Mouse (Mus musculus) left cerebral cortex, adult 2 months (tissue): ENCODE measurements around the gene Elk4. TPM values are rescaled to one million over a fixed set of nuclear protein-coding genes. Genes with fewer than 3 reads are reported as not detected.

ENCODE experiments used
- DNase-seq, 2 experiments: peaks; one replicate each; pipeline ENCODE4 v3.0.0; 2021 to 2022; ENCODE audit warnings: low spot score in 2 of 2, mixed read lengths in 1 of 2; ENCODE audit errors: extremely low spot score in 1 of 2
- H3K27ac ChIP-seq: fragments of 200-600 bp; 2 replicates; pipeline ENCODE4 v1.8.1; 2022
- H3K4me3 ChIP-seq: fragments of 200-600 bp; 2 replicates; pipeline ENCODE4 v1.8.1; 2022
- CTCF ChIP-seq: fragments of 200-600 bp; IDR thresholded peaks from 2 replicates; pipeline ENCODE4 v1.8.1; 2022; ENCODE audit warnings: antibody characterized with exemption, mild to moderate bottlenecking, moderate library complexity
- intact Hi-C: fragments of 180-260 bp; cut with DNase I; formaldehyde crosslinking; loops from one replicate; pipeline ENCODE4 v1.15.1; 2025
- total RNA-seq, 2 experiments: library from RNA; stranded (reverse); gene quantifications; 2 replicates each; pipeline ENCODE4 v1.2.3; 2021

The Elk4 gene
- total RNA-seq, 2 experiments from 2014 or later: 55.7 to 57.8 TPM

DNA sequence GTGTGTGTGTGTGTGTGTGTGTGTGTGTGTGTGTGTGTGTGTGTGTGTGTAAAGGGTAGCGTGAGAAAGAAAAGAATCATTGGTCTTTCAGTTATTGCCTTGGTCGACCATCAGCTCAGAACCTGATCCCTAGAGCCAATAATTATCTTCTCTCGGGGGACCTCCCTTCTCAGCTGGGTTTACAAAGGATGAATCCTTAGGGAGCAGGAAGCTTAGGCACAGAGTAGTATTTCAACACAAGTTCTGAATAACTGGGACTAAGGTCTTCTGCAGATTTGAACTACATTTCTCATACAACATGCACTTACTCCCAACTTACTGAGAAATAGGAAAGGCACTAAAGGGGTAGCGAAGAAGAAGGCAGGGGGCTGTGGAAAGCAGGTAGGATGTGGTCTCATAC lies 17.9 kb upstream of the Elk4 start:
- H3K4me3 ChIP-seq: no peak overlapping the region
- TF ChIP-seq CTCF: no peak
- no peak overlapping the region for H3K27ac ChIP-seq
- no peak for DNase-seq
- intact Hi-C loops: no loop called here

DNA sequence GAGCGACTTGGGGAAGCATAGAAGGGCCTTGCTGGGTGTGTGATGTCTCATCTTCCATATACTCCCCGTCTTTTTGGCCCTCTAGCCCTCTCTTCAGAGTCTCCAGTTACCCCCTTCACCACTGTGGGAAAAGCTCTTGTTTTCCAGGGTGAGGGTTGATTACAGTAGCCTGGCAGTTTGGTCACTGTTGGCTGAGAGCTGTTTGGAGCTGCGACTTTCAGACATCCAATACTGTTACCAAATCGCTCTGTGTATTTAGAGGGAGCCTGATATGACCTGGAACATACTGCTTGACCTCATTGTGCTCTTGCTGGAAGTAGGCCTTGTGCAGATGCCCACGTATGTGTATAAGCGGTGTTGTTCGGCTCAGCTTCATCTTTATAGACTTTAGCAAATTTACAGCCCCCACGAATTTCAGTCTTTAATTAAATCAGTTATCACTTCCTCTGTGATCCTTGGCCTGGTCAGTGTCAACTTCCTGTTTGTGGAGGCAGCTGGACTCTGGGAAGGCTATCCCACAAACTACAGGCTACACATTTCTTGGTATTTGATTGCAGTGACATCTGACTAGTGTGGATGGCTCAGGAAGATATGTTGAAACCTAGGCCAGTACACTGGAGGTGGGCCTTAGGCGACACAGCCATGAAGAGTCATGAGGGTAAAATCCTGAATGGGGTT lies 17.2 kb upstream of the Elk4 start:
- DNase-seq: no peak
- intact Hi-C loops: no loop called here

DNA sequence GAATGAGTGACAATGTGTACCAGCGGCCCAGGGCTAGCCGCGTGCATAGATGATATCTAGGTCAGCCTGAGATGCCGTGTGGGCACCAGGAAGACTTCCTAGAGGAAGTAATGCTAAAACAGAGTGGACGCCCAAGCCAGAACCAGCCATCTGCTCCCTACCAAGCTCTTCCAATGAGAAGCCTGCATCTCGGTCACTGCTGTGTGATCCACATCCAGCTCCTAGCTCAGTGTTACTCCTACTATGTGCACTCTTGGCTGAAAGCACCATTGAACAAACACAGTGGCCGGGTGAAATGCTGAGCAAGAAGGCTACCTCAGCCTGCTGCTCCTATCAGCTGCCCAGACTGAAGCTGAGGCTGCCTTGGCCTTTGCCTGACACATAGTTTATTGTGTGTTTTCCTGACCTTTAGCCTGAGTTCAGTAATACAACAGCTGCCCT lies 14.8 kb upstream of the Elk4 start:
- TF ChIP-seq CTCF: no peak
- no peak overlapping the region for H3K4me3 ChIP-seq
- DNase-seq: no peak
- intact Hi-C loops: no loop called here
- no peak overlapping the region for H3K27ac ChIP-seq

More for the DNA sequence above, 17.2 kb upstream of the Elk4 start:
- no peak overlapping the region for H3K27ac ChIP-seq
- no peak overlapping the region for H3K4me3 ChIP-seq
- TF ChIP-seq CTCF: no peak

DNA sequence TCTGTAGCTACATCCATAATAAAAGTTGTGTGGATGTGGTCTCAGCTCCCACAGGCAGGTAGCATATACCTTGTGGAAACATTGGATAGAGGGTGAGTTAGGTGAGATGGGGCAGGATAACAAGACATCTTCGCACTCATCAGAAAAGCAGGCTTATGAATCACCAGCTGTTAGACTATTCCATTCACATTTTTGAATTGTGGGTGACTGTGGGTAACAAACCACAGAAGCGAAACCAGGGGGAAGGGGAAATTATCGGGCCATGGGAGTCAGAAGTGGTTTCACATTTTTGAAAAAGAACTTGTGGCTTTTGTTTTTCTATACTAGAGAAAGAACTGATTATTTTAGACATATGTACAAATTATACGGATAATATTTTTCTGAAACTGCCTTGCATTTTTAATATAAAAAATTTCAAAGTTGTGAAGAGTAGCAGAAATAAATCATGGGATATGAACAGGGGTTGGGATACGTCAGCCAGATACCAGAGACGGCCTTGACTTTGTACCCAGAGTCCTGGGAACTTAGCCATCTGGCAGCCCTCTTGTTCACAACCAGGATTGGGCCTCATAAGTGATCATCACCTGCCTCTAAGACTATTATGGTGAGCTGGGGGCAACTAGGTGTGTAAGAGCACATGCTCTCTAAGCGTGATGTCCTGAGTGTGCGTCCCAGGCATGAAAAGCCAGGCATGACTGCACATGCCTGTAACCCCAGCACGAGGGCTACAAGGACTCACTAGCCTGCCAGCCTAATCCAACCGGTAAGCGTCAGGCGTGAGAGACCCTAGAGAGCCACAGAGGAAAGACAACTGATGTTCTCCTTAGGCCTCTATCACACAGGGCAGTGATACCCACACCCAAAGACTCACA lies 14.0 kb upstream of the Elk4 start:
- DNase-seq: no peak
- intact Hi-C loops: no loop called here
- TF ChIP-seq CTCF: no peak
- Histone ChIP-seq H3K27ac (no peak overlapping the region), H3K4me3 (no peak overlapping the region)

- DNase-seq: peak in 1 of 2 experiments; percentile 44
- peak; percentile 80 for TF ChIP-seq CTCF
- Histone ChIP-seq H3K4me3 (no peak overlapping the region), H3K27ac (no peak overlapping the region)
- intact Hi-C loops: loop anchor here (1.0 kb wide), 2 partner anchors 51 to 121 kb away; no protein-coding TSS in a partner anchor
Measured at GRCm38 (mm10) chr1:131995062-131995461, 12.3 kb upstream of the Elk4 start.

GRCm38 (mm10) chr1:132000506-132000905 lies 6.9 kb upstream of the Elk4 start:
- intact Hi-C loops: no loop called here
- Histone ChIP-seq H3K27ac (no peak overlapping the region), H3K4me3 (no peak overlapping the region)
- no peak for DNase-seq
- TF ChIP-seq CTCF: peak; percentile 52

DNA sequence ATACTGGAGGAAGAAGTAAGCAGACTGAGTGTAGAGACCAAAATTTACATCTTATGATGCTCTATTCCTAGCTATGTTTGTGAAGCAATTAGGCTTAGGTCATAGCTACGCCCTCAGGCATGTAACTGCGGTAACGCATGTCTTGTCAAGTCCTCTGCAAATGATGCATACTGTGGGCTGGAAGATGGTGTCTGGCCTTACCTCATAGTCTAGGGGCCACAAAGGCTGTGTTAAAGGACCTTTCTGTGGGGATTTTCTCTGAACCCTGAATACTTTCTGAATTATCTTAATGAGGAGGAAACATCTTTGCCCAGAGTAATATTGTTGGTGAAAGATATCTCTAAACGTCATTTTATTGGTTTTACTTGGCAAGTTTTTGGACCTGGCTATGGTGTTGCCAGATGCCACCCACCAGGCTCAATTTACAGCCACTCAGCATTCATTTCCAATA lies 5.5 kb upstream of the Elk4 start:
- Histone ChIP-seq H3K4me3 (no peak overlapping the region), H3K27ac (no peak overlapping the region)
- TF ChIP-seq CTCF: no peak
- intact Hi-C loops: no loop called here
- DNase-seq: no peak

- Histone ChIP-seq H3K27ac (no peak overlapping the region), H3K4me3 (no peak overlapping the region)
- no peak for TF ChIP-seq CTCF
- intact Hi-C loops: no loop called here
- DNase-seq: no peak
Measured at GRCm38 (mm10) chr1:132003111-132003510, 4.3 kb upstream of the Elk4 start.

GRCm38 (mm10) chr1:132003817-132004216 lies 3.6 kb upstream of the Elk4 start:
- TF ChIP-seq CTCF: no peak
- DNase-seq: no peak
- Histone ChIP-seq H3K27ac (no peak overlapping the region), H3K4me3 (no peak overlapping the region)
- intact Hi-C loops: no loop called here

DNA sequence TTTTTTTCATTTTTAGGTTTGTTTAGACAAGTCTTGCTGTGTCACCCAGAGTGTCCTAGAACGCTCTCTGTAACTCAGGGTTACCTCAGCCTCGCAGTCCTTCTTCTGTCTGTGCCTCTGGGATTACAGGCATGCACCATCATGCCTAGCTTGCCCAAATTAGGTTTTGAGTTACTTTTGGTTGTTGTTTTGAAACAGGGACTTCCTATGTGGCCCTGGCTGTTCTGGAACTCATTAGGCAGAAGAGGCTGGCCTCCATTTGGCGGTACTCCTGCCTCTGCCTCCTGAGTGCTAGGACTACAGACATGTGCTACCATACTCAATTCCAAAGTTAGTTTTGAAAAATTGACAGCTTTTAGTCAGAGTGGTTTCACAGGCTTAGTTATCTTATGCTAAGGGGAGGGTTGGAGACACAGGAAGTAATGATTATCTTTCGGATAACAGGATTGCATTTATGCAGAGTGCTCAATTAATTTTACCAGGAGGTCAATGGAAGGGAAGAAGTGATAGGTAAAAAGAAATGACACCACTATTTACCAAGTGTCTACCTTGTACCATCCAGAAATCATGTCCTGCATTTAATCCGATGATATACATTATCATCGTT lies 2.7 kb upstream of the Elk4 start:
- no peak for DNase-seq
- no peak for TF ChIP-seq CTCF
- H3K4me3 ChIP-seq: no peak overlapping the region
- no peak overlapping the region for H3K27ac ChIP-seq
- intact Hi-C loops: no loop called here

DNA sequence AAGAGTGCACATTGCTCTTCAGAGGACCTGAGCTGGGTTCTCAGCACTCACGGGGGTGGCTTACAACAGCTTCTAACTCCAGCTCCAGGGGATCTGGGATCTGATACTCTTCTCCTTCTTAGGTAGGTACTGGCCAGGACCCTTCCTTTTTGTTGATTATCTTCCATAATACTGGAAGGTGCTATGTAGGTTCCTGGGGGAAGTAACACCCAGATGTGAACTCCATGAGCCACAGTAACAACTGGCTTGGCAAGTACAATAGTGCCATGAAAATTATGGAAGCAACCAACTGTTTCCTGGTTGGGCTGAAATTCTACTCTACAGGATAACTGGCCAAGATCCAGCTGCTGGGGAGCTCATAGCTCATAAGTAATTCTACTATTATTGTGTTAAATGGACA lies 1.9 kb upstream of the Elk4 start:
- TF ChIP-seq CTCF: no peak
- DNase-seq: no peak
- intact Hi-C loops: no loop called here
- Histone ChIP-seq H3K4me3 (no peak overlapping the region), H3K27ac (no peak overlapping the region)

DNA sequence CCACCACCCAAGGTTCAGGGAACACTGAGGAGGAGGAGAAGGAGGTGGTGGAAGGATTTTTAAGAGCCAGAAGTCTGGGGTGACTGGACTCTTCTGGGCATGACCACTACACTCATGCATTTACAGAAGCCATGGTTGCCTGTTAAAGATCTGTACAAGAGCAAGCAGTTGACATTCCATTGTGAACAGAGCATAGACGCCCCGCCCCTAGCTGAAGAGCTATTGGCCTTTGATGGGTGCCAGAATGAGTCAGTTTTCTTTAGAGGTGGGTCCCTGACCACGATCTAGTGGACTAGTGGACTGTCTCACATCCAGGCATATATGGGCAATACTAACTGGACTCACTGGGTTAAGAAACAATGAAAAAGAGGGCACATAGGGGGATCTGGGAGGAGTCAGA lies 1.4 kb upstream of the Elk4 start:
- H3K27ac ChIP-seq: no peak overlapping the region
- intact Hi-C loops: no loop called here
- no peak for TF ChIP-seq CTCF
- no peak for DNase-seq
- H3K4me3 ChIP-seq: no peak overlapping the region
